Mouse (Mus musculus): ENCODE results near the gene Epm2a.
"Not testable (repeated sequence)": the region's sequence is repeated elsewhere in the genome, so short reads cannot be mapped to it uniquely, and the experiment has no call there.

Epm2a gene

DNA sequence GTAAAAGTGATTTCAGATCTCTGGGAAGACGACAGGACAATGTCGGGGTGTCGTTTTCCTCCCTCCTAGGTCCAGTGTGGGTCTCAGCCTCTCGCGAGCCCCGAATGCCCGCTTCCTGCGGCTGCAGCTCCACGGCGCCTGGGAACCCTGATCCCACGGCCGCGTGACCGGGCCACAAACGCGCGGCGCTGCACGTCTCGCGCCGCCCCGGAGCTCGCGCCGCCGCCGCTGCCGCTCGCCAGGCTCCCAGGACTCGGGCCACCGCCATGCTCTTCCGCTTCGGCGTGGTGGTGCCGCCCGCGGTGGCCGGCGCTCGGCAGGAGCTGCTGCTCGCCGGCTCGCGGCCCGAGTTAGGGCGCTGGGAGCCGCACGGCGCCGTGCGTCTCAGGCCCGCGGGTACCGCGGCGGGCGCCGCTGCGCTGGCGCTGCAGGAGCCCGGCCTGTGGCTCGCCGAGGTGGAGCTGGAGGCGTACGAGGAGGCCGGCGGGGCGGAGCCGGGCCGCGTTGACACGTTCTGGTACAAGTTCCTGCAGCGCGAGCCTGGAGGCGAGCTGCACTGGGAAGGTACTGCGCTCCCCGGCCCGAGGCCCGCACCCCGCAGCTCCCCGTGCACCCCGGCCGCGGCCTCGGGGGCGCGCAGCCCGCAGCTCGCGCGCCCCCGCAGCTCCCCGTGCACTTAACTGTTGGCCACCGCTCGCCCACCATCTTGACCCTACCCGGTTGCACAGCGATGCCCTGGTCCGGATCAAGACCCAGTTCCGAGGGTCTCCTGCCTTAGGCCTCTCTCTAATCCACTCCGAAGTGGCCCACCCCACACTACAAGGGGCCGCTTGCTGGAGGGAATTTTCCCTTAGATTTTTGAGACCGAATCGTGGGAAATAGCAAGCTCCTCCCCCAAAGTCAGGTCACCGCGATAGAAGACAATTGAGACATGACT is at the start of gene Epm2a:
Gene Epm2a, plus strand, starts transcription at position 200 of the 937 bp plus-strand sequence.
- DNase-seq: peak; percentile 41 to 51

DNA sequence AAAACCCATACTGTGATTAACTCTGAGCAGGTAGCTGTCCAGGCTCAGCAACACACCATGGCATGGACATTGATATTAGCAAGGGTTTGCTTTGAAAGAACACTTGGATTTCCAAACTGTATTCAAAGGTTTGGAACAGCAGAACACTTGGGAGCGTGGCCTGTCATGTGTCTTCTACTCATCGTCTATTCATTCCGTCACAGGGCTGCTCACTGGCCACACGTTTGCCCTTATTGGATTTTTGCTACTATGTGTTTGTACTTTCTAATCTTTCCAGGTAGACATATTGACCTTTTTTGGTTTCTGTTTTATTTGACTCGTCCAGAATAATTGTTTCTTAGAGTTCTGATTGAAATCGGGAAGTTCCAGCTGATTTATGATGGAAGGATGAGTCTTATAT is 44.8 kb upstream of the Epm2a start:
- no peak for DNase-seq

DNA sequence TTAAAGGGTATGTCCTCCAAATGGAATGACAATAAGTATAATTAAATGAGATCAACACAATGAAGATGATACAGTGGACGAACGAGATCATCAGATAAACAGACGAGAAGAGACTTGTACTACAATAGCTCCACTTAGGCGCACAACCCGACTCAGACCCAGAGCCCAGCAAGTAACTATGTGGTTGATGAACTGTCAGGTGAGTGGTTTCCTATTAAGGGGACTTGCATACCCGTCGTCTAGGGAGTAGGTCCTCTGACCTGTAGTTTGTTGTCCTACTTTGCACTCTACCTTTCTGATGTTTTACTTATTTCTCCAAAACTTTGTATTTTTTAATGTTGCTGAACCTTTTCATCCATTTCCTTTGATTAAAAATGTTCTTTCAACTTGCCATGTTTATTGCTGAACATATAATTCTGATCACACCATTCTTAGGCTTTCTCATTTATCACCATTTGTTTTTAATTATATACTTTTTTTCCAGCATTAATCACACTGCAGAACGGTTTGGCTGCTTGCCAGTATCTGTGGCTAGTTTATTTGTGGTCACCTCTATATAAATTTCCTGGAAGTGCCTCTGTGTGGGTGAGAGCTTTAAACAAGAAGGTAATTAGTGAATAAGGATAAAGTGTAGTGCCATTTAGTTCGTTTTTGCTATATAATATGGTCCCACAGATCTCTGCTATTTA is 37.7 kb upstream of the Epm2a start:
- no peak for DNase-seq

DNA sequence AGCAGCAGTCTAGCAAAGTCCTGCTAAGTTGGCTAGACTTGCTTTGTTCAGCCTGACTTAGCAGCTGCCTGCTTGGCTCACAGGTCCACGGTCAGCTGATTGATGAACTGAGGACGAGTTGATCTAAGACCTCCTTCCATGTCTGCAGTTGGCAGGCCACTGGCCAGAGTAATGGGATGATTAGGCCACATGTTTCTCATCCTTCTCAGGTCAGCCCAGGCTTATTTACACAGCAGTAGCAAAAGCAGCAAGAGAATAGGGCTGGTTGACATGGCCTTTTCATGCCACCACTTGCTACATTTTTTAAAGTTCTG is 37.2 kb upstream of the Epm2a start:
- no peak for DNase-seq

DNA sequence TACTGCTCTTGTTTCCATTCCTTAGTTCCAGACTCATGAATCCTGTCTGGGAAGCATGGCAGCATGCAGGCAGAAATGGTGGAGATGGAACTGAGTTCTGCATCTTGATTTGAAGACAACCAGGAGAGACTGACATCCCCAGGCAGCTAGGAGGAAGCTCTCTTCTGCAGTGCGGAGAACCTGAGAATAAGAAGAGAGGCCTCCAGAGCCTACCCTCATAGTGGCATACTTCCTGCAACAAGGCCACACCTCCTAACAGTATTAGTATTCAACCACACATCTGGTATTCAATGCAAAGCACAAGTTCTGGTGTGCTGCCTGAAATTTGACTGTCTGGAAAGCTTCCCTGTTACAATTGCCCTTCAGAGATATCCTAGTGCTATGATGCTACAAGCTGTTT is 33.3 kb upstream of the Epm2a start:
- DNase-seq: no peak

DNA sequence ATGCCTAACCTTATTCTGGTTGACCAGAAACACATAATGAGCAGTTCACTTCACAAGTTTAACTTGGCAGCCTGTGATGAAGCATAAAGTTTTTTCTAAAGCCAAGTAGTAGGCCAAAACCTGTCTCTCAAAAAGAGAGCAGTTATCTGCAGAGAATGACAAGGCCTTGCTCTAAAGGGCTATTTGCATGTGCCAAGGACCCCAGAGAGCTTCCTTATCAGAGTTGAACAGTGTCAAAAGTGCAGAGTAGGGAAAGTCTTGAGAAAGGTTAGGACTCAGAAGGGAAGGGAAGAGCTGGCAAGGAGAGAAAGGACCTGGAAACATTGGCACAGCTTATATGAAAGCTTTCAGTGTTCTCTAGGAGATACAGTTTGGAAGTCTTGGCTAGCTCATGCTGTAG is 32.7 kb upstream of the Epm2a start:
- DNase-seq: no peak

DNA sequence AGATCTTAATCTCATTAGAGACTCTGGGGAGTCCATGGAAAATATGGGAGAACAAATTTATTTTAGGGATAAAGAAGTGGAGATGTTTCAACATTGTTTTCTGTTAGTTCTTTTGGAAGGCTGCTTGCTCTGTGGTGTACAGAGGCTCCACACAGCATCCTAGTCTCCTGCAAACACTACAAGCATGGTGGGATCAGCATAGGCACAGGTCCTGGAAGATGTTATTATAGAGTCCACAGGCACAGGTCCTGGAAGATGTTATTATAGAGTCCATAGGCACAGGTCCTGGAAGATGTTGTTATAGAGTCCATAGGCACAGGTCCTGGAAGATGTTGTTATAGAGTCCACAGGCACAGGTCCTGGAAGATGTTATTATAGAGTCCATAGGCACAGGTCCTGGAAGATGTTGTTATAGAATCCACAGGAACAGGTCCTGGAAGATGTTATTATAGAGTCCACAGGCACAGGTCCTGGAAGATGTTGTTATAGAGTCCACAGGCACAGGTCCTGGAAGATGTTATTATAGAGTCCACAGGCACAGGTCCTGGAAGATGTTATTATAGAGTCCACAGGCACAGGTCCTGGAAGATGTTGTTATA is 25.2 kb upstream of the Epm2a start:
- DNase-seq: not testable (repeated sequence)

DNA sequence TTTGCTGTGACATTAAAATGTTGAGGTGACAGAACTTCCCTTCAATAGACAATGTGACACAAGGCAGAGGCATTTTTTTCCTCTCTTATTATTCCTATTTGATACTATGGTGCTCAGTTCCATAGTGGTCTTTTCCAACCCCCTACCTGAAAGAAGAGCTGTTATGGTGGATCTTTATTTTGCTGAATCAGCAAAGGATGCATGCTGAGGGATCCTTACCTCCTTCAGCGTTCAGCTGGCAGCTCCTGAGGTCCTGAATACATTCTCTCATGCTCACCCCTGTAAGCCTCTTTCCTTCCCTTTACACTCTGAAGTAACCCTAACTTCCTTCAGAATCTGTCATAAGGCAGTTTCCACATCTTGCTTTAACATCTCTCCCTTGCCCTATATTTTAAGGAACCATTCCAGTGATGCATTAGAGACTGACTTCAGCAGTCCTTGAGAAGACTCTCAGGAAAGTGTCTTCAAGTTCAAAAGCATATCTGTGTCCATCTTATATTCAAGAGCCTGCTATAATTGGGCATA is 23.7 kb upstream of the Epm2a start:
- DNase-seq: no peak

DNA sequence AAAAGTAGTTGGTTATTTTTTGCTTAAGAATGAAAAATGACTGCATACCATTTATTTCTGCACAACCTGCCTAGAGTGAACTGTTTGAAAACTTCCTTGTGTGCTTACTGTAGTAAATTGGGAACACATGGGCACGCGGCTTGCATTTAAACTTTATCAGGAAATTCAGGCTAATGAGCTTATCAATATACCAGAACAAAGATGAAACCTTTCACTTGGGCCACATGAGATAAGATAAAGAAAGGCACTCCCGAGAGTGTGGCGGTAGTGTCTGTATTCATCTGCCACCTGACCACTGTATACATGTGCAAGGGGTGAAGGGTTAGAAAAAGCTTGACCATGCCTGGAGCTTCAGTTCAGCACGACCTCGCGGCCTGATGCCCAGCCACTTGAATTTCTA is 20.9 kb upstream of the Epm2a start:
- no peak for DNase-seq

DNA sequence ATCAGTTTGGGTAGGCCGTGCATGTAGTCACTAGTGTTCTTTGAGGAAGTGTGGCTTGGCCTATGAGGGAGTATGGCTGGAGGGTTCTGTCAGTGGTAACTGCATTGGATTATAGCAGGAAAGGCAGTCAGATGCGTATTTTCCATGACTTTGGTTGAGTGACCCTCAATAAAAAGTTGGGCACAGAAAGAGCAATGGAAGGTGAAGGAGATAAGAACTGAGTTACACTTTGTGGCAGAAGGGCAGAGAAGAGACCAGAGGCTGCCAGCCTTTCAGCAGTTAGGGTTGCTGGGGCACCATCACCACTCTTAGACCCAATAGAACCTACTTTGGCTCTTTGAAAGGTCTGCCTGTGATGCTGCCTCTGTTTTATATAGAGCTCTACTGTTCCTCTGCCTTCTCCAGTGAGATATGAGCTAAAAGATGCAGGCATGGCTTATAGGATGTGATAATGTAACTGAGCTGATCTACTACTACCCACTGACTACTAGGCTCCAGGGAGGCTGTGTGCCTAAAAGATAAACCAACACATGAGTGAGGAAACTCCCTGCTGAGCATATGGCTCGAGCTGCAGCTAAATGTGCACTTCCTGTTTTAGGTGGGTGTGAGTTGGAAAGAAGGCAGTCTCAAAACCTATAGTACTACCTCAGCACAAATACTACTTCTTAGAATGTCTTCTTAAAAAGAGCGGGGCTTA is 19.9 kb upstream of the Epm2a start:
- no peak for DNase-seq

DNA sequence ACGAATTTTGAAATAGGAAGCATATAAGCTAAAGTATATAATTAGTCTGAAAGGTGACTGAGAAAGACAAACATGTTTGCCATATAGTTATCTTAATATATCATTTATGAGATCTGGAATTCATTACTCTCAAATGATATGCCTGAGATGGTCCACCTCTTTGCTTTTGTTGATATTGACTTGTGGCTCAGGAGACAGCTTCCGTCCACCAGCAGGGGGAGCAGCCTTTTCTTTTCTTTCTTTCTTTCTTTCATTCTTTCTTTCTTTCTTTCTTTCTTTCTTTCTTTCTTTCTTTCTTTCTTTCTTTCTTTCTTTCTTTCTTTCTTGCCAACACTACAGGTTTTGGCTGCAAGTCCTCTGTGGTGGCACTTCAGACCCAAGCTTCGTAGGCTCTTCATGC is 16.7 kb upstream of the Epm2a start:
- no peak for DNase-seq

DNA sequence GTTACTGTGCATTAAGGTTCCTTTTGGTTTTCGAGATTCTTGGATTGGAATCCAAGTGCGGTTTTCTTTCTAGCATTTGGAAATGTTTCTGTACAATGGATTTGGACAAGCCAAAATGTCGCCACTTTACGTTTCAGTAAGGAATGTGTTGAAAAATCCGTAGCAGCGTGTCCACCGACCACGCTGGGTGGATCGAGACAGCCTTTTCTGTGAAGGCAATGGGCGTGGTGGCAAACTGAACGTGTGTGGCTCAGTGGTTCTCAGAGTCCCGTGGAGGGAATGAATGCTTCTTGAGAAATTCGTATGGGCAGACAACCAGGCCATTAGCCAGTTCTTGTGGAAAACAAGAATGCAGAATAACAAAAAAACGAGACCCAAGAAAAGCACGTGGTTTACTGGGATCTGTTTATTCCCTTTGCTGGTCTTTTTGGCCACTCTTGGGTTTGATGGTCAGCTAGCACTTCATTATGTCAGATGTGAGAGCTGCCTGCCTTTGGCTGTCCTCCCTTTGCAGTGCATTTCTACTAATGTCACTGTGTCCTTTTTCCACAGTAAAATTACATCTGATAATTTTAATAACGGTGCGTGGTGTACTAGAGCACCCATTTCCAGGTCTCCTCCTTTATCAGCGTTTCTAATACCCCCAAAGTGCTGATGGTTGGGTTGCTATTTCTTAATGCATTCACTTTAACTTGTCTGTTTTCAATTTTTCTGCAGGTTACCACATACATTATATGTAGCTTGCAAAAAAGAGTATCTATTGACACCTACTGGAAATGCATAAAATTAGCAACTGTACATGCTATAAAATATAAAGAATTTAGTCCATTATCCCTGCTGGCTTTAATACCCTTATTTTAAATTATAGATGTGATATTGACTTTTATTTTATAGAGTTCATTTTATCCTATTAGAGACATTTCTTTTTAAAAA is 1.6 kb downstream of the Epm2a start:
- no peak for DNase-seq

DNA sequence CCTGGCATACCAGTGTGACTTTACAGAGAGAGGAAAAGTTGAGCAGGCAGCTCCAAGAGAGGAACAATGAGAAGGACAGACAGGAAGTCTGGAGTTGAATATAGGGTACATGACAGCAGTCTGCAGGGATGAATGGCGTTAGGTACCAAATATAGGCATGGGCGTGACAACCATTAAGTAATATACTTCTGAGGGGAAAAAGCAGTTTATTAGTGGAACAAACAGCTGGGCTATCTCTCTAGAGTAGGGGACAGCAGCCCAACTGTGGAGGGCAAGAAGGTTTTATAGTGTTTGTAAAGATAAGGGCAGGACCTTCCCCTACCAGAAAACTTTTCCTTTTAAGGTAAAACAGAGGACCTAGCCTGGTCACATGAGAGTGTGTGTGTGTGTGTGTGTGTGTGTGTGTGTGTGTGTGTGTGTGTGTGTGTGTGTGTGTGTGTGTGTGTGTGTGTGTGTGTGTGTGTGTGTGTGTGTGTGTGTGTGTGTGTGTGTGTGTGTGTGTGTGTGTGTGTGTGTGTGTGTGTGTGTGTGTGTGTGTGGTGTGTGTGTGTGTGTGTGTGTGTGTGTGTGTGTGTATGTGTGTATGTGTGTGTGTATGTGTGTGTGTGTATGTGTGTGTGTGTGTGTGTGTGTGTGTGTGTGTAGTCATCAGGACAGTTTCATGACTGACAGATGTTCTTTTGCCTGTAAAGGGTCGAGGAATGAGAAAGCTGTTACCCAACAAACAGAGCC is 7.2 kb downstream of the Epm2a start:
- not testable (repeated sequence) for DNase-seq

DNA sequence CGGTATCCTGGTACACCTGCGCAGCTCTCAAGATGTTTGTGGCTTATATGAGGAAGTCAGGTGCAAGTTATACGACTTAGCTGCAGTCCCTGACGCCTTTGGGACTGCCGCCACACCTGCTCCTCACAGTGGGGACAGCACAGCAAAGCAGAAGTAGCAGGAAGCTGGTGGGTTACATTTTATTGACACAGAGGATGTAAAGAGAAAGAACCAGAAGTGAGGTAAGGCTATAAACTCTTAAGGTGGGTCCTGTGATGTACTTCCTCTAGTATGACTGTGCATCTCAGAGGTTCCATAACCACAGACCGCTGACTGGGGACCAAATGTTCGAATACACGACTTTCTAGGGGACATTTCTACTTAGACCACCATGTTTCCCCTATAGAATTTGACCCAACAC is 11.4 kb downstream of the Epm2a start:
- no peak for DNase-seq

DNA sequence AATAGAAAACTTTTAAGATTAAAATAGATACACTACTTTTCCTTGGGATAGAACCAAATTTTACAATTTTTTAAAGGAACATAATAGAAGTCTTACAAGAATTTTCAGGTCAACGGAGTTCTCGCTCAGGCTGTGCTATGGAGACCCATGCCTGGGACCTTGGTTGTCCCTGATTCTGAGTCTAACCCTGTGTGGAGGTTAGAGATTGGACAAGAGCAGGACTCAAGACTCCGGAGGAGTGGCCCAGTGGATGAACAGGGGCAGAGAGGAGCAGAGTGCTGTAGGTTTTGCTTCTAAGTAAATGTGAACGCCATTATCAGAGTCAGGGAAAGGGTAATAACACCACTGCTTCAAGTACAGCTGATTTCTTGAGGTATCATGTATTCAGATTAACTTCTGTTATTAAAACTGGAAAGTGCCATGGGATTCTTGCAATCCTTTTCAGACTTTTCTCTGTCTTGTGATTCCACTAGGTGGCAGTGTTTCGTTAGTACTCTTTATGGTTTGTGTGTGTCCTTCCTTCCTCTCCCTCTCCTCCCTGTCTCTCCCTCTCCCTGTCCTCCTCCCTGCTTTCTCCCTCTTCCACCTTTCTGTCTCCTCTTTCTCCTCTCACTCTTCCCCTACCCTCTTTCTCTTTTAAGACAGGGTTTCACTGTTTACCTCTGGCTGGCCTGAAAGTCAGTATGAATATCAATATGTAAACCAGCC is 18.9 kb downstream of the Epm2a start:
- DNase-seq: no peak

DNA sequence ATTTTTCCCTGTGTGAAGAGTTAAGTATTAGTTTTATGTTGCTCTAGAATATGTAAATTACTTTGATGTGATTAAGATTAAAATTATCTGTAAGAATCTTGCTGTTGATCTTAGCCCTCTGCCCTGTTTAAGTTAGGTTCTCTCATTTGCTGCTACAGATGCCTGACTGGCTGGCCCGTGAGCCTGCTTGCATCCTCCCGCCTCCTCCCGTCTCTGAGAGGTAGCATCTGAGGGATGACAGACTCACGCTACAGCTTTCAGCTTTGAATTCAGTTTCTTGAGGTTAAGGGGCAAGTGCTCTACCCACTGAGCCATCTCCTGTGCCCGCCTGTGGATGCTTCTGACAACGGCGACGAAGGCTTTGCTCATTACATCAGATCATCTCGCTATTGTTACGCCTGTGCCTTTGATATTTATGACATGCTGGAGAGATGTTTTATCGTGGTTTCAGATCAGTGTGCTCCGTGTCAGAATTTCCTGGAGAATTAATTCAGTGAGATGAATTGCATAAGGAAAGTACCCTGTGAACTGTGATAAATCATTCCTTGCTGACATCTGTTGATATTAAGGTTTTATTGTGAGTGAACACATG is 19.8 kb downstream of the Epm2a start:
- DNase-seq: no peak

DNA sequence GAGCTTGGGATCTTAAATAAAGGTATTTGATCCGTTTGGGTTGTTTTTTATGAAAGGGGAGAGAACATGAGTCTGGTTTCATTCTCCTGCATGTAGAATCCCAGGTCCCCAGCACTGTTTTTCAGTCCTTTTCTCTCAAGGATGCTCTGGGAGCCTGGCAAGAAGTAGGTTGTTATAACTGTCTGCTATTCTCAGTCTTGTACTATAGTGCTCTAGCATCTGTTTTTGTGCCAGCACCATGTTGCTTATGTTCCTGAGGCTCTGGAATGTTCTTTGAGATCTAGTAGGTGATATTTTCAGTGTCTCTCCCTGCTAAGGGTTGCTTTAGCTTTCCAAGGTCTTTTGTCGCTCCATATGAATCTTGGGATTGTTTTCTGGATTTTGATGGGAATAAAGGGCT is 38.1 kb downstream of the Epm2a start:
- DNase-seq: no peak

DNA sequence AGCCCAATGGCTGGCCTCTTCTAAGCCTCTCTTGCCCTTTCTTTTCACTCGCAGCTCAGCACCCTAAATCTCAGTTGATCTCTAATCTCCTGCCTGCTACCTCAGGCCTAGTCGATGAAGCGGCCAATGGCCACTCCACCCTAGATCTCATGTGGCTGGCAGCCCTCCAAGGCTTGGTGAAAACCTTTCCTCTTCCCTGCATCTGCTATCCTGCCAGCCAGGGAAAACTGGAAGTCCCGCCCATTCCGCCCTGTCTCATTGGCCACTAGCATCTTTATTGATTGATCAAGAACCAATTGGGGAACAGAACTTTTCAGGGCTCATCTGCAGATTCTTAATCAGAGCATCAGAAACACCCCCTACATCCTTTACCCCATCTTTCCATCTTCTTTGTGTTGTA is 67.7 kb downstream of the Epm2a start:
- no peak for DNase-seq

DNA sequence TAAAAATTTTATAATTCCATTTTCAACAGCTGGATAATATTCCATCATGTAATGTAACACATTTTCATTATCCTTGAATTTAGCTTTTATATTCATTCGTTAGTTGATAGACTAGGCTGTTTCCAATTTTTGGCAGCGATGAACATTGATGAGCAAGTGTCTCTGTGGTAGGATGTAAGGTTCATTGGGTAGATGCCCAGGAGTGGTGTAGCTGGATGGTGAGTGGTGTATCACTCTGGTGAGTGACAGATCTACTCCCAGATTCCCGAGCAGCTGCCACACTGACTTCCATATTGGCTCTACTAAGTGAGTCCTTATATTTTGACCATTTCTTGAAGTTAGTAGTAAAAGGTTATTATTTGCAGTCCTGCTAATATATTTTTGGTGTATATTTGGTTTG is 76.9 kb downstream of the Epm2a start:
- no peak for DNase-seq
